Comparison of ENCODE assay signal across 7 mouse cellular contexts in the genomic region with DNA sequence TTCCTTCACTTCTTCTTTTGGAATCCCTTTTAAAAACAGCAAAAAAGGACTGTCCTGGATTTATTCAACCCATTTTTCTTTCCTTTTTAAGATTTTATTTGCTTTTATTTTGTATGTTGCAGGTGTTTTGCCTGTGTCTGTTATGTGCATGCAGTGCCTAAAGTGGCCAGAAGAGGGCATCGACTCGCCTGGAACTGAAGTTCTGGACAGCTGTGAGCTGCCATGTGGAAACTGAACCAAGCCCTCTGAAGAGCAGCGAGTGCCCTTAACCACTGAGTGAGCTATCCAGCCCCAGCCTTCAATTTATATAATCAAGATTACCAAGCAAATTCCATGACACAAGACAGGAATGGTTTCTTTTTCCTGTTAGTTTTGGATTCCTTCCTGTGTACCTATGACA. TPM values are rescaled to one million over a fixed set of nuclear protein-coding genes. Genes with fewer than 3 reads are reported as not detected.
DNase-seq lines count a peak whose midpoint lies in the region; ATAC-seq and TF ChIP-seq lines count a peak whose summit lies in the region.

No protein-coding gene starts in this region.

- H3K4me2 ChIP-seq in embryonic facial prominence, embryonic 11.5 days (ENCODE audit: low read depth, low read length): no peak overlapping the region
- no peak overlapping the region for H3K4me2 ChIP-seq in lung, postnatal 0 days (replicated peaks; ENCODE audit: low read depth, low read length)

- H3K27me3 ChIP-seq in embryonic facial prominence, embryonic 11.5 days (ENCODE audit: control insufficient read depth, insufficient read depth, low read length): no peaks in the 10 kb centered on the region
- no peaks in the 10 kb centered on the region for H3K27me3 ChIP-seq in lung, postnatal 0 days (replicated peaks; ENCODE audit: insufficient read depth, low read length)

- peak; percentile 18 for DNase-seq in ovary, postnatal 10 days (ENCODE audit: low spot score)
- no peak for DNase-seq in ovary, adult 18-20 months (ENCODE audit: low spot score)
- peak; percentile 61 for DNase-seq in adrenal gland, adult 2 months
- peak; percentile 70 for DNase-seq in embryonic facial prominence, embryonic 11.5 days (ENCODE audit: low spot score)
- peak; percentile 59 to 87 for DNase-seq in kidney, adult 8-10 months
- DNase-seq in lung, postnatal 0 days (ENCODE audit: low spot score): peak; percentile 70
- DNase-seq in right cerebral cortex, postnatal 25 days: peak; percentile 38

- no peaks in the 10 kb centered on the region for H3K36me3 ChIP-seq in embryonic facial prominence, embryonic 11.5 days (replicated peaks; ENCODE audit: control insufficient read depth, insufficient read depth, low read depth, low read length)
- H3K36me3 ChIP-seq in lung, postnatal 0 days (ENCODE audit: insufficient read depth, low read length): peaks cover 17% of the 10 kb centered on the region; the same call in 1 of the 2 replicates

- TF ChIP-seq CTCF in lung, postnatal 0 days (IDR thresholded peaks at IDR 0.05): peak; percentile 88

- H3K4me3 ChIP-seq in embryonic facial prominence, embryonic 11.5 days (ENCODE audit: low read depth, low read length): no peak overlapping the region
- no peak overlapping the region for H3K4me3 ChIP-seq in lung, postnatal 0 days (ENCODE audit: low read depth, low read length)

- WGBS in embryonic facial prominence, embryonic 11.5 days: 12% methylated on average over 3 of the region's 3 CpGs
- WGBS in lung, postnatal 0 days: 10% methylated on average over 3 of the region's 3 CpGs

- TF ChIP-seq EP300 in lung, postnatal 0 days (IDR thresholded peaks at IDR 0.05): no peak

- no peaks in the 10 kb centered on the region for H3K4me1 ChIP-seq in embryonic facial prominence, embryonic 11.5 days (ENCODE audit: control insufficient read depth, insufficient read depth, low read length)
- H3K4me1 ChIP-seq in lung, postnatal 0 days (ENCODE audit: insufficient read depth, low read depth, low read length): no peaks in the 10 kb centered on the region

- no peak overlapping the region for H3K9ac ChIP-seq in embryonic facial prominence, embryonic 11.5 days (replicated peaks; ENCODE audit: low read length)
- no peak overlapping the region for H3K9ac ChIP-seq in lung, postnatal 0 days (replicated peaks; ENCODE audit: low read depth)

- no peak overlapping the region for H3K27ac ChIP-seq in embryonic facial prominence, embryonic 11.5 days (replicated peaks; ENCODE audit: low read depth, low read length)
- no peak overlapping the region for H3K27ac ChIP-seq in lung, postnatal 0 days (ENCODE audit: low read length)

- no peak for ATAC-seq in embryonic facial prominence, embryonic 11.5 days (replicated peaks; ENCODE audit: insufficient number of reproducible peaks, low FRiP score, low TSS enrichment, low read depth)
- ATAC-seq in lung, postnatal 0 days: peak; percentile 62

- no peaks in the 10 kb centered on the region for H3K9me3 ChIP-seq in embryonic facial prominence, embryonic 11.5 days (replicated peaks; ENCODE audit: control insufficient read depth, low read length)
- H3K9me3 ChIP-seq in lung, postnatal 0 days (ENCODE audit: low read length): no peaks in the 10 kb centered on the region

RNA-seq across cellular contexts. Expression of gene Acat1, which starts 15.4 kb away (rescaled TPM):
- 100 to 1,000 TPM; 155 to 163 TPM for total RNA-seq in adrenal gland, adult 2 months (2021)
- 23.2 and 30.6 TPM in 2 replicates for polyA plus RNA-seq in adrenal gland, adult 2 months (2012; rRNA removed)
- polyA plus RNA-seq in embryonic facial prominence, embryonic 11.5 days (2014; fragmentation: Nextera tagmentation; extraction: Ambion mirVana): 56.7 and 65.0 TPM in 2 replicates
- polyA plus RNA-seq in lung, postnatal 0 days (2015; fragmentation: Nextera tagmentation; extraction: Ambion mirVana): 65.7 and 66.6 TPM in 2 replicates

RNA-seq across cellular contexts. Expression of gene Npat, which starts 57.9 kb away (rescaled TPM):
- total RNA-seq in adrenal gland, adult 2 months (2021): 10 to 100 TPM; 11.6 to 13.0 TPM
- polyA plus RNA-seq in adrenal gland, adult 2 months (2012; rRNA removed): 0.72 and 0.97 TPM in 2 replicates
- polyA plus RNA-seq in embryonic facial prominence, embryonic 11.5 days (2014; fragmentation: Nextera tagmentation; extraction: Ambion mirVana): 24.6 and 25.9 TPM in 2 replicates
- 6.8 and 7.9 TPM in 2 replicates for polyA plus RNA-seq in lung, postnatal 0 days (2015; fragmentation: Nextera tagmentation; extraction: Ambion mirVana)

RNA-seq across cellular contexts. Expression of gene Atm, which starts 58.2 kb away (rescaled TPM):
- total RNA-seq in adrenal gland, adult 2 months (2021): 10 to 100 TPM; 11.4 to 13.7 TPM
- 0.27 and 0.35 TPM in 2 replicates for polyA plus RNA-seq in adrenal gland, adult 2 months (2012; rRNA removed)
- 14.9 and 15.2 TPM in 2 replicates for polyA plus RNA-seq in embryonic facial prominence, embryonic 11.5 days (2014; fragmentation: Nextera tagmentation; extraction: Ambion mirVana)
- polyA plus RNA-seq in lung, postnatal 0 days (2015; fragmentation: Nextera tagmentation; extraction: Ambion mirVana): 3.5 and 4.6 TPM in 2 replicates
